Mouse (Mus musculus): ENCODE measurements at regions not wholly inside any gene's neighbourhood (a gene's known extent, or its start where the extent isn't known, plus 50 kb on each side); places are given as distances from the start of the nearest gene placed in this dataset.

DNA sequence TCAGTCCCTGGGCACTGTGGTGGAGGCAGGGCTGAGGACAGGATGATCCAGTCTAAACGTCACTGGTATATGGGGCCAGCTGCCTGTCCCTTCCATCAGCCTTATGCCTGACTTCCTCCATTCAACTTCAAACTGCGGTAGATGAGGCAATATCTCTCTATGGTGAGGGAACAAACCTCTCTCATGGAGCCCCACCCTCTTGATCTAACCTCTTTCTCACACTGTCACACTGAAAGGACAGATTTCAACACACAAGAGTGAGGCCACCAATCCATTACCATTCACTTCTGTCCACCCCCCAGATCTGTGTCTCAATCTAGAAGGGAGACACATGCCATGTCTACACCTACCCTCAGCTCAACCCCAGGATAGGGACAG lies 92.5 kb upstream of the Smad3 start:
- no peak for DNase-seq (ENCODE audit: extremely low spot score, low spot score)

DNA sequence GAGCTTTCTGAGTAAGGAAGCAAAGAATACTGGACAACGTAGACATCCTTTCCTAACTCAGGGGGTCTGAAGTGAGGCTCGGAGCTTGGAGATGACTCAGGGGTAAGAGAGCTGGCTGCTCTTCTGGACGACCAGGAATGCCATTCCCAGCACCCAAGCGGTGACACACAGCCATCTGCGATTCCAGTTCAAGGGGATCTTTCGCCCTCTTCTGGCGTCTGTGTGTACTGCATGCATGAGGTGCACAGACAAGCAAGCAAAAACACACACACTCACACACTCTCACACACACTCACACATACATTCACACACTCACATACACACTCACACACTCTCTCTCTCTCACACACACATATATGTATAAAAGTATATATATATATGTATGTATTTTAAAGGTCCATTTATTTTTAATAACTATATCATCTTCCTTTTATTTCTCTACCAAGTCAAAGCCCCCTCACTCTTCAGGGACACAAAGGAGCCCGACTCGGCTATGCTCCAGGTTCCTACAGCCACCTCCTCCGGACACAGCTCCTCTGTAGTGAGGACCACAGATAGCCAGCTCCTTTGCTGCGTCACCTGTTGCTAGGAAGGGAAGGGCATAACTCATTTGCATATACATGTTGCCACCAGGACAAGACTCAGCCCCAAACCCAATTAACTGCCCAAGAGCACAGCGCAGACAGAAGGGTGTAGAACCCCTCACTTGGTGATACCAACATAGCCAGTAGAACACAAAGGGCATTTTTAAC lies 91.9 kb upstream of the Smad3 start:
- DNase-seq (ENCODE audit: extremely low spot score, low spot score) = no peak

DNA sequence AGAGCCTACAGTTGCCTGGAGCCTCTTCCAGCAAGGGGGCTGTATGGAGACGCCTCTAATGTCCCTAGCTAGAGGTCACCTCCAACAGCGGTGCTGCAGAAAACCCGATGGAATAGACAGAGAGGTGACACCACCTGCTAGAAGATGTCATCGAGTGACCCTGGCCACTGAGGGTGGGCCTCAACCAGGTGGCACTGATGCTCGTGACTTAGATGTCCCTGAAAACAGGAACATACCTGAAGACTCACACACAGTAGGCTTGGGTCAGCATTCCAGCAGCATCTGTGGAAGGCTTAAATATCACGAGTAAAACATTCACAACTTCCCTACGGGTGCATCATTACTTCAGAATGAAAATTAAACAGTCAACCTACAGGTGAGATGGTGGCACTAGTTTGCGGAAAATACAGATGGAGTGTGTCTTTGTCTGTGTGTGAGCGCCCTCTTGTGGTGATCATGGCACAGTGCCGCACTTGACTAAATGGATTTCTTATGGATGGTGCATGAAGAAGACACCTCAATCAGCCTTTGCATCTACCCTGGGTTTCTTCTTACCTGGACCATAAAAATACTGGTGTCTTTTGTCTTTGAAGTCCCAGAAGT lies 86.2 kb upstream of the Smad3 start:
- DNase-seq (ENCODE audit: extremely low spot score, low spot score) = peak; percentile 77

DNA sequence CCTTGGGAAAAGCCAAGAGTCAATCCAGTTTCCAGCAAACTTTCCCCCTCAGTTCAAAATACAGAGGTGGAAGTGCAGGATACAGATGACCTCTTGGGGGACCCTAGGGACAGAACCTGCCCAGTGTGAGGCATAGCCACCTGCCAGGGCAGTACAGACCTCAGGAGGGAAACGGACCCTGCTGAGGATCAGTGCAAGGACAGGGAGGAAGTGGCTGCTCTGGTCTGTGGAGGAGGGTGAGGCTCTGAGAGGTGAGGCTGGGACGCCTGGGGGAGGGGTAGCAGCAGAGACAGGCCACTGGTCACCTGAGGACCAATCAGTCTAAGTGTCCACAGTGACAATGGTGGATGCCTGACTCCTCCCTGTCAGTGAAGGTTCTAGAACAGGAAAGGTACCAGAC lies 85.6 kb upstream of the Smad3 start:
- no peak for DNase-seq (ENCODE audit: extremely low spot score, low spot score)

DNA sequence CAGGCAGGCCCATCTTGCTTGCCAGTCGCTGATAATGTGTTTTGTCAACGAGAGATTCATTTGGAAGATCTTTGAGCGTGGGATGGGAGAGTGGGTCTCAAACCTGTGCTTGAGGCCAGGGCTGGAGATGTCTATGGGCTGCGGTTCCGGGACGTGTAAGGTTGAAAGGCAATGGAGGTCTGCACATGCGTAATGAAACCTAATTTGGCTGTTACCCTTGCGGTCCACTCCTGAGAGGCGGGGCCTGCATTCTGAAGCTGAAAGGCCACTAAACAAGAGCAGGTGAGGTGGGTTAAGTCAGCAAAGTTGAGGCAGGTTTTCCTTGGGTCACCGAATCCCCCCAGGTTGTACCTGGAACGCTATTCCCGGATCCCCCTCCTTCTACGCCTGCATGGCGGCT lies 83.3 kb upstream of the Smad3 start:
- DNase-seq (ENCODE audit: extremely low spot score, low spot score) = no peak

DNA sequence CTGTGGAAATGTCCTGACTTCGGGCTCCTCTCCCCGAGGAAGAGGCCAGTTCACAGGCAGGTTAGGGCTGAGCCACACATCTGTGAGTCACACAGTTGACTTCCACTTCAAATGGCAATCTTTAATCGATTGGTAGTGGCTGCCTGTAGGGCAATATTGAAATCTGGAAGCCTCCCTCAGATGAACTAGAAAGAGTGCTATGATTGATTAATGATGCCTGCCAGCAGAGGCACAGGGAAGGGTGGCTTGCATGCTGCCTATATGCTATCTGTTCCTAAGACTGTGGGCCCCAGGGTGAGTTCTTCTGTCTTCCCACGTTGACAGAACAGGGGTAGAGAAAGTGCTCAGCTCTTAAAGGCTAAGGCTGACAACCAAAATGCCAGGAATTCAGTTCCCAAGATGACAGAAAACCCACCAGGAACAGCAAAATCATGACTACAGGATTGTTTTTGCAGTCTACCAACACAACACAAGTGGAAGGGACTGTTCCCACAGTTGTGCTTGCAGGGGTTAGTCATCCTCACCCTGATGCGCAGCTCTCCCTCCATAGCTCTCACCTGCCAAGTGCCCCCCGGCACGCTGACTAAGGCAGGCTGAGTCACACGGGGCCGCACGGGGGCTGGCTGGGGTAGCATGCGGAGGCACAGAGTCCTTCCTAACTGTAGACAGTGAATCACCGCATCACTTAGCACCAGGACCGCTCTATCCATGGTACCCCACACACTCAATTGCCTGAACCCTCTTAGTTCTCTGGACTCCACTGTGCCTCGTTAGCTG lies 81.4 kb upstream of the Smad3 start:
- DNase-seq (ENCODE audit: extremely low spot score, low spot score) = no peak

DNA sequence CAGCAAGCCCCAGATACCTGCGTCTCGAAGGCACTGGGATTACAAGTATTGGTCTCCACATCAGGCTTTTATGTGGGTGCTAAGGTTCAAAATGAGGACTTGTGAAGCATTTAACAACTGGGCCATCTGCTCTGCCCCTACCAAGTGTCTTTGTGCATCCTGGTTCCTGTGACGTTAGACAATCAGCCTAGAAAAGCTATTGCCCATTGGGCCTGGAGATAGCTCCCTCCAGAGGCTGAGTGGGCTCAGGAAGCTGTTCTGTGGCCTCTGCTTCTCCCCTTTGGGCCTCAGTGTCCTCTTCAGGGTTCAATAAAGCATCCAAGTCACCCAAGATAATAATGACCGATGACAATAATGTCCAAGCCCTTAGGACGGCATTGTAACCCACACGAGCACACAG lies 79.8 kb upstream of the Smad3 start:
- no peak for DNase-seq (ENCODE audit: extremely low spot score, low spot score)

DNA sequence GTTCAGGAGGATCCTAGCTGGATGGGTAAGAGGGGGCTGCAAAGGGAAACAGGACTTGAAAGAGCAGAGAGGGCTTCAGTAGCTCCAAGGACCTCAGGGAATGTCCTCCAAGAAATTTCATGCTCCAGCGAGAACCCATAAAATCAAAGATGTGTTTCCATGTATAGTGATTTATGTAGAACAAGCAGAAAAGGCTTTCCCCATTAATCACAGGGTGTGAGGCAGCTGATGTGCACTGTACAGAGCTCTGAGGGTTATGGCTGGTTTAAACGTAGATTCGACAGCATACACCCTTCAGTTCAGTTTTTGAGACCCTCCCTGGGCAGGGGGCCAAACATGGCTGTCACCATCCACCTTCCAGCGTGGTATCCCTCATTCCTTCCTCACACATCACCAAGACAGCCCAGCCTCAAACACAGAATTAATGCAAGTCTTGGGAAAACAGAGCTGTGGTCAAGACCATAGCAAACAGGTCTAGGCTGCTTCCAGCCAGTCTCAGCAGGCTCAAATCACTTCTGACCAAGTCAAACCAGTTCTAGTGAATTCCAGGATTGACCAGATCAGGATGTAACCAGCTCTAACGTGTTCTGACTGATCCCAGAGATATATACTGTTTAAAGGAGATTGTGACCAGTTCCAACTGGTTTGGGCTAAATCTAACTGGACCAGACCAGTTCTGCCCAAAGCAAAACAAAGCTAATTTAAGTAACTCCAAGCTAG lies 78.9 kb upstream of the Smad3 start:
- no peak for DNase-seq (ENCODE audit: extremely low spot score, low spot score)

DNA sequence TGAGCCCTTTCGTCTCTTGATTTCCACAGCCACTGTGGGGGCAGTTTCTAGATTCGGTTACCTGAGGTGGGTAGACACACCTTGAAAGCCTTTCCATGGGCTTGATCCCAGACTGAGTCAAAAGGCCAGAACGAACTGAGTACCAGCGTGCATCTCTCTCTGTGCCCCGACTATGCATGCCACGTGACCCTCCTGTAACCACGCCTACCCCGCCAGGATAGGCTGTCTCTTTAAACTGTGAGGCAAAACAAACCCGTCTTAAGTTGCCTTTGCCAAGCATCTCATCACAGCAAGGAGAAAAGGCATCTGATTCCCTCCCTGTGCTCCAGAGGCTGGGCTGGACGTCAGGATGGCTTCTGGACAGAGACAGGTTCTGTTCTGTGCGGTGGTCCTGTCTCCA lies 78.2 kb upstream of the Smad3 start:
- DNase-seq (ENCODE audit: extremely low spot score, low spot score) = no peak

DNA sequence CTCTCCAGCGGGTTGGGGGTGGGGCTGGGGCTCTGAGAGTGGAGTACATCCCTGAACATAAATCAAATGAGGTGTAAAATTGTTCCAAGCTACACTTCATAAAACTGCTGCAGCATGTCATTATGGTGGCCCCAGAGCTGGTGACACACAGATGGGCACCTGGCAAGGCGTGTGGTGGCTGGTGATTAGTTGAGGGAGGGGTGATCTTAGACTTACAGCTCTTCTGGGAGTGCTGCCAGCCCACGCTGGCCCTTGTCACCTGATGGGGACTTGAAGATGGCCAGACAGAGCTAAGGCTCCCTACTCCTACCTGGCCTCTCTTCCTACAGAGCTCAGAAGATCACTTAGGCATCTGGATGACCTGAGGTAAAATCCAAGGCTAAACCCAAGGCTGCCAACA lies 76.6 kb upstream of the Smad3 start:
- no peak for DNase-seq (ENCODE audit: extremely low spot score, low spot score)

DNA sequence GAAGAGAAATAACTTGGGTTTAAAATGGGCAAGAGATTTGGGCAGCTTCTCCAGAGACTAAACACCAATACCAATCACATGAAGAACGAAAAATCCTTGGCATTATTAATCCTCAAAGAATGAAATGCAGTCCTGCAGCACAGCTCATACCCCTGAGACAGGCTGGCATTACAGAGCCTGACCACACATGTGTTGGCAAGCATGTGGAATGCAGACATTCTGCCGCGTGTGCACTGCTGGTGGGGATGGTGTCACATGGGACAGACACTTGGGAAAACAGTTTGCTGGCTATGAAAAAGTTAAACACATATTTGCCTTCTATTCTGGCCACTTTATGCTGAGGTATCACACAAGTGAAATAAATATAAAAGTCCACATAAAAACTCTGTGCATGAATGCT lies 60.4 kb upstream of the Smad3 start:
- DNase-seq (ENCODE audit: extremely low spot score, low spot score) = no peak

DNA sequence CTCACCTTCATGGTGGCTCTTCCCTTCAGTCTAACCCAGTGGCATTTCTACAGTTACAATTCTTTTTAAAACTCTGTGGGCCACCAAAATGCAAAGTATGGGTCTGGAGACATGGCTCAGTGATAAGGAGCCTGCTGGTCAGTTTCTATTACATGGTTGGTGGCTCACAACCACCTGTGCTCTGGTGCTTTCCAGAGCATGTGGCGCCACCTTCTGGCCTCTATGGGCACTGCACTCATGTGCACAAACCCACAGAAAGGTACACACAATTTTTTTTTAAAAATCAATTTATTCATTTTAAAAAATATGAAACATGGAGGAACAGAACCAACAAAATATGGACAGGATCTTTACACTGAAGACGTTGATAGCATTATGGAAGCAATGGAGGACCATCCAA lies 58.7 kb upstream of the Smad3 start:
- DNase-seq (ENCODE audit: extremely low spot score, low spot score) = no peak

DNA sequence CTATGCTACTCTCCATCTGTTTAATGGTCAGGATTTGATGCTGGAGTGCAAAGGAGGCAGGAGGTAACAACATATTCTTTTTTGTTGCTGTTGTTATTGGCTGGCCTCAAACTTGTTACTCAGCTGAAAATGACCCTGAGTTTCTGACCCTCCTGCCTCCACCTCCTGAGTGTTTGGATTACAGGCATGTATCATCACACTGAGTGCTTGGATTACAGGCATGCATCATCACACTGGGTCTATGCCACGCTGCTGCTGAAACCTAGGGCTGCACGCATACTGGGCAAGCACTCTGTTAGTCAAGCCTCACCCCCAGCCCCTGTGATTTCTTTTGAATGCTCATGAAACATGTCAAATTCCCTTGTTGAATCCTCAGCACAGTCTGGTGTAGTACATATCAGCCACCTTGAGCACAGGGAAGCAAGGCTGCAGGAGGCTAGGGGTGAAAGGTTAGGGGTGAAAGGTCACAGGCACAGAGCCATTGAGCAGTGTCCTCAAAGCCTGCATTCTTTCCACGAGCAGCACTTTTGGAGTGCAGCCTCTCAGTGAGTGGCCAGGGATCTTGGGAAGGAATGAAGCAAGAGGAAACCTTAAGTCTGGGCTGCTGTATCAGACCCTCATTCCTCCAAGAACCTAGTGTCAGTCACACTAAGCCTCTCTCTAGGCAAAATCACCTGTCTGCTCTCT lies 52.2 kb upstream of the Smad3 start:
- no peak for DNase-seq (ENCODE audit: extremely low spot score, low spot score)

Measured in neural tube, embryonic 10.5 days (tissue).